Mouse (Mus musculus): ENCODE data around the gene Phex. TPM values are rescaled to one million over a fixed set of nuclear protein-coding genes. Genes with fewer than 3 reads are reported as not detected.

Phex gene
- total and polyA plus RNA-seq, 3 experiments: 0.12 to 0.28 TPM; not detected in 1

GRCm38 (mm10) chrX:157307411-157307810 lies 107.7 kb downstream of the Phex start:
- DNase-seq: no peak

GRCm38 (mm10) chrX:157306796-157307405 lies 108.2 kb downstream of the Phex start:
- no peak for DNase-seq

GRCm38 (mm10) chrX:157305852-157306232 lies 109.3 kb downstream of the Phex start:
- no peak for DNase-seq

DNA sequence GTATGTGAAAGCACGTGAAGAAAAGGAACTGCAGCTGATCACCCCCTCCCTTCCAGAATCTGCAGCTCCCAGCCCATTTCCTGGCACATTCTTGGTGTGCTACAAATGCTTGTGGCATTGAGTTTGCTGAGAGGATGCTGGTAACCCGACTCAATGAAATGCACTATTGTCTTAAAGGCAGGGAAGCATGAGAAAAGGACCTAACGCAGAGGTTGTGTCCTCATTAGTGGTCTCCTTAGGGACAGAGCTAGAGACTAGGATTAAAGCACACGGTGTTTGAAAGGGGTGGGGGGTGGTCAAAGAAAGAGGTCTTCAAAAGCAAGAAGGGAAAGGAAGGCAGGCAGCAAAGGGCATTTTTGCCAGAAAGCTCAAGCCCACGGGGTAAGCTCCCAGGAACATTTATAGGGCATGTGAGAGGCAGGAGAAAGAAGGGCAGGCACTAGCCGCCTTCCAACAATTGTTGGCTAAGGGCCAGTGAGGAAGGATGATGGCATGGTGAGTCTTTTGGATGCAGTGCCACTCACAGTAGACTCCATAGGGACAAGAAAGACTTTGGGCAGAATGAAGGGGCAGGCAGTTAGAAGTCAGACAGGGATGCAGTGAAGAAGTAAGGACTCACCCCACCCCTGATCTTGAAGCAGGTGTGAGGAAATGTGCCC lies 109.8 kb downstream of the Phex start:
- DNase-seq: peak; percentile 18

DNA sequence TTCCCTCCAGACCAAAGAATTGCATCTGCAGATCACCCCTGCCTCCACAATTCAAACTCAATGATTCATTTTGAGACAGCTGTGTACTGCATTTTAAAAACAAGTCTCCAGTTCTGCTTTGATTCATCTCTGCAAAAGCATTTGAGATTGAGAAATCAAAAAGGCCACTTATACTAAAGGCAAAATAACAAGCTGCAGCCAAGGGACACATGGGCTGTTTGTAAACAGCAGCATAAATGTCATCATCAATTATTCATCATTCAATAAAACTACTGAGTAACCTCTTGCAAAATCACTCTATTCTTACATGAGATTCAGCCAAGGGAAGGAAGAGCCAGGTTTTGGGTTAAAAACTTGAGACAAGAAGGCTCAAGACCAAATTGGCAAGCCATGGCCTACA lies 122.7 kb downstream of the Phex start:
- peak; percentile 13 for DNase-seq

DNA sequence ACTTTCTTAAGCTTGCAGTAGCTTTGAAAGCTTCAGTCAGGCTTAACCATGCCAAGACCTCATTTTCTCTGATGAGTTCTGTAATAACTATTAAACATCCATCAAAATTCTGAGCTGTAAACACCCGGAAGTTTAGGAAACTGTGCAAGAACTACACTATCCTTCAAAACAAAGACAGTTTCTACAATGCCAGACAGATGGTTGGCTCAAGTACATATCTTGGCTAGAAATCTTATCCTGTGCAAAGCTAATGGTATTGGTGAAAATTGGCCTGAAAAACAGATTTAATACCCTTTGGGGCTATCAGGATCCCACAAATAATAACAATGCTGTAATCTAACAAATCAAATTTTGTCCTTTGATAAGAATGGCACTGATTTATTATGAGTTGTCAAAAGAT lies 138.5 kb downstream of the Phex start:
- DNase-seq: no peak

DNA sequence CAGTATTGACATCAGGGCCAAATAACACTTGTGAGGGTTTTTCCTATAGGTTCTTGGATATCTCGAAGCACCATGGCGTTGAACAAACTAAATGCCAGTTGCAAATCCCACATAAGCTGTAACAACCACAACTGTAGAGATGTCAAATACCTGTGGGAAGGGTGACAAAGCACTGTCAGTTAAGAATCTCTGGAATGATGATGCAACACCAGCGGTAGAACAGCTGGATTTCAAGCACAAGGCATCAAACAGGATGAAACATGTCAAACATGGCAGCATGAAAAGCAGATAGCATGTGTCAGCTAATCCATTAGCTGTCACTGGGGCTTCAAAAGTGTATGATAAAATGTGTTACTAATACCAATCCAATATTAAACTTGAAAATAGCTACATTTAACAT lies 141.8 kb downstream of the Phex start:
- no peak for DNase-seq

DNA sequence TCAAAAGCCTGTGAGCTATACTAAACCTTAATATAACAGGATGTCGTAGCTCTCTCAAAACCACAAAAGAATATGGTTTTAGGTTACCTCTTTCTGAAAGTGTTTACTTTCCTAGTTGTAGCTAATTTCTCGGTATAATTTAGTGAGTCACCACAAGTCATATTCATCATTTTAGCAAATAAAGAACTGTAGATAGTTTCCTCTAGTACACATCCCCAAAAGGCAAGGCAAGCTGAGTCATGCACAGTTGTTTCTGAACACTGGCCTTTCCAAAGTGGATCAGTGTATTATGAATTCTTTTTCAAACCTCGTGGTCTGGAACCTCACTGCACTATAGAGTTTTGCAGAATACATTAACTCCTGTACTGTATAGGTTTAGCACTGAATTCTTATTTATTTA lies 143.5 kb downstream of the Phex start:
- DNase-seq: no peak

- DNase-seq: no peak
These were observed 145.3 kb downstream of the Phex start for GRCm38 (mm10) chrX:157269726-157270305.

GRCm38 (mm10) chrX:157268141-157268540 lies 147.0 kb downstream of the Phex start:
- DNase-seq: no peak

DNA sequence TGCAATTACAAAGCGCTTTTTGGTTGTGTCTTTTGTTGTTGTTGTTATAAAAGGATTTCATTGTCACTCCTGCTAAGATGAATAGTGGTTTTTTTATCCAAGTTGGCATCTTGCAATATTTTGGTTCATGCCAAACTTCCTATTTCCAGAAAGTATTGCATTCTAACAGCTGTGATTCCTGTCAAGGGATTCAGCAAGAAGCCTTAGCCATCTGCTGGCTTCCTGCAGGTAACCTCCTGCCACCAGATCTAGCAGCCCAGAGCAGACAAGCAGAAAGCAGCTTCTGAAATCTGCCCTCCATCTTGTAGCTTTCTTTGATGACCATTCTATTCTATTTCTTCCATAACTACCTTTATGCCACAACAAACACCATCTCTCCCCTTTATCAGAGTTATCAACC lies 212.4 kb downstream of the Phex start:
- no peak for DNase-seq

DNA sequence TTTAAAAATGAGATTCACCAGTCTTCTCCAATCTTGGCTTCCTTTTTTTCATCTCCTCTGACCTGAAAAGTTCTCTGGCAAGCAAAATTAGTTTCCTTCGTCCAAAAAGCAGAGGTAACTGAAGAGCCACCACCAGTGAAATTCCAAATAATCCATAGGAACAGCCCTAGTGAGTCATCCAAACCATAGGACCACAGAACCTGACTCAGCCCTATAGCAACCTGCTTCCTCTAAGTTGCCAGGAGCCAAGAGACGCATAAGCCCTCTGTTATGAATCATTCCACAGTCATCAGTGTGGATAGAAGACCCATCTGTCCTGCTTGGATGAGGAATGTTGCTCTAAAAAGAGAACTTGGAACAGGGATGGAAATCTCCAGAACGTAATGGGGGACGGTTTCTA lies 230.9 kb downstream of the Phex start:
- DNase-seq: no peak

- DNase-seq: no peak
These were observed 234.3 kb downstream of the Phex start for GRCm38 (mm10) chrX:157180845-157181244.

DNA sequence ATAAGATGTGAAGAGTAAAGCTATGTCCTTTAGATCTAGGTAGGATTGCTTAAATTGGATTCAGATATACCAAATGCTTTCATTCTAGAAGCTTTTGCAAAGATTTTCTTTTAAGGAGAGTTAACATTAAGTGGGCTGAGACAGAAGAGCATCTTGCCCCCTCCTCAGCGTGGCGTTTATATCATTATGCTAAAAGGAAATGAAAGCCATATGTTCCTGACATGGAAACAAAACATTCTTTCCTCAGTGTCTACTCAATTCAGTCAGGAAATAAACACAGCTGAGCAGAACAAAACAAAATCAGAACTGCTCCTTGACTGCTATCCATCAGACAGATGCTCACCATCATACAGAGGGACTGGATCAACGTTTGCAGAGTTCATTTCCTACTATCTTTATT lies 251.0 kb downstream of the Phex start:
- no peak for DNase-seq

DNA sequence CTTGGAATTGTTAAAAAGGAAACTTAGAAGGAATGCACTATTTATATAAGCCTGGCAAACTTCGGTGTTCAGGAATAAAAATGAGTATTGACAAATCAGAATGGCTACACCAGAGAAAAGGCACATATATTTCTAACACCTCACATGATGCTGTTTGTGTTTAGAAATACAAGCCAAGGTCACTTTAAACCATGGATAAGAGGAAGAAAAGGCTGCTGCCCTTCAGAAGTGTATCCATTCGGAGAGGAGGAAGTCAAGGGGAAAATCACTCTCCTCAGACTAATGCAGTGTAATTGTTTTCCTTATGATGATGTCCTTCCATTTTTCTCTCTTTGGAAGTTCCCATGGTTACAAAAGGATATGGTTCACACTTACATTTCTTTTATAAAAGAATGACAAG lies 251.7 kb downstream of the Phex start:
- DNase-seq: no peak

DNA sequence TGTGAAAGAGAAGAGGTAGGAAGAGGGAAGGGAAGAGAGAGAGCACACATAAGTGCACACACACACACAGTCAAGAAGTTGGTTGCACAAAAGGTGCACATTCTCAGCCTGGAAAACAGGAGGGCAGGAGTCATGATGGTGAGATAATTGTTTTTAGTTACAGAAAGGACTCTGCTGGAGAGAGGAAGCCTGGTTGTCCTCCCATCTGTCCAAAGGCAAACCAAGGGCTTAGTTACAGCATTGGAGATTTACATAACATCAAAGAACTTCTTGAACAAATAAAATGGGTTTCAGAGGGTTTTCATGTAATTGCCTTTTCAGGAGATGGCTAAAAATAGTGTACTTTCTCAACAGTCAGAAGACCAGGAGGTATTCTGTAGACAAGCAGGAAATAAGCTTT lies 270.4 kb downstream of the Phex start:
- no peak for DNase-seq

DNA sequence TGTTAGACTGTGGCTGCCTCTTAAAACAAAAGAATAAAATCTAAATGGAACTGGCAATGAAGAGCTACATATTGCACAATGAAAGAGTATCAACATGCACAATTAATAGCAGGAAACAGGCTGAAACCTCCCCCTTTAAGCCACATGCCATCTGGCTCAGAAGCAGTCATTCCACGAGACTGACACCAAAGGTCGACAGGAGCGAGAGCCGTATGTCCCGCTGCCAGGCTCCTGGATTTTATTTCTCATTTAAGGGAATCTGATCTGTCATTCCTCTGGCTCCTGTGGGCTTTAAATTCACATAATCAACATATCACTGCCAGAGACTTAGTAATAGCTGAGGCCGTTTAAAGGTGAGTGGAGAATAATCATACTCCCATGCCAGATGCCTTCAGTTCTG lies 275.5 kb downstream of the Phex start:
- DNase-seq: no peak

Small RNAs within 50 kb of the gene (microRNA-seq; reads per million reads assigned to microRNA genes)
- gene Gm23798: 0 reads per million in 2 experiments

Other genes with a start within 250 kb of the Phex start
- gene Sms, start 77.0 kb upstream of the Phex start, total RNA-seq (2021): 10 to 100 TPM; 13.8 to 21.8 TPM
- gene Sms, start 77.0 kb upstream of the Phex start, polyA plus RNA-seq (2012; rRNA removed): 10.8 and 13.1 TPM in 2 replicates
- gene Yy2, start 153.7 kb upstream of the Phex start, total RNA-seq (2021): under 1 TPM in 1 of 2 experiments, not detected in 1; 0.59 TPM
- gene Yy2, start 153.7 kb upstream of the Phex start, polyA plus RNA-seq (2012; rRNA removed): 0.04 TPM in 2 replicates
- gene Mbtps2, start 183.4 kb upstream of the Phex start, total RNA-seq (2021): 10 to 100 TPM; 19.7 to 21.4 TPM
- gene Mbtps2, start 183.4 kb upstream of the Phex start, polyA plus RNA-seq (2012; rRNA removed): 2.7 and 6.7 TPM in 2 replicates

All from adrenal gland, adult 2 months (tissue).